ENCODE assay signal across 13 mouse cellular contexts in genomic region chr10:30743275-30743674, GRCm38 (mm10).
"Had no signal": no experiment of that assay in that cellular context is flagged by ENCODE, and none has a peak within 500 bp of the region (broad histone marks: within the 10 kb centered on the region; RNA-seq: fewer than 3 reads in every experiment).

No protein-coding gene starts in this region.

- H3K9me3 ChIP-seq: limb, embryonic 12.5 days; midbrain, embryonic 10.5 days; neural tube, embryonic 12.5 days had no signal

- H3K4me2 ChIP-seq: limb, embryonic 12.5 days; neural tube, embryonic 12.5 days had no signal

- H3K27me3 ChIP-seq: limb, embryonic 12.5 days; neural tube, embryonic 12.5 days had no signal

- DNase-seq: kidney, postnatal 36 days; layer of hippocampus, adult 9-11 months; liver; lung, adult 2 months; lung, postnatal 36 days; midbrain, embryonic 14.5 days had no signal

- H3K4me3 ChIP-seq: limb, embryonic 12.5 days; midbrain, embryonic 10.5 days; neural tube, embryonic 12.5 days had no signal

- ATAC-seq: lung, postnatal 0 days had no signal

- H3K4me1 ChIP-seq: midbrain, embryonic 10.5 days; neural tube, embryonic 12.5 days had no signal

- H3K9ac ChIP-seq: limb, embryonic 12.5 days; liver, embryonic 14.5 days; neural tube, embryonic 12.5 days had no signal

- H3K27ac ChIP-seq: kidney, postnatal 0 days; limb, embryonic 12.5 days; liver, embryonic 14.5 days; midbrain, embryonic 10.5 days; neural tube, embryonic 12.5 days; stomach, postnatal 0 days had no signal

- H3K36me3 ChIP-seq: limb, embryonic 12.5 days; midbrain, embryonic 10.5 days; neural tube, embryonic 12.5 days had no signal
